Mouse (Mus musculus) thymus, adult 2 months (tissue): ENCODE measurements around the gene BC049352.

Experiments used
- CTCF ChIP-seq: fragments of 200-500 bp; IDR thresholded peaks from 2 replicates; pipeline ENCODE4 v1.5.1; 2012; ENCODE audit warnings: mild to moderate bottlenecking, control low read depth, low read length, moderate library complexity, borderline replicate concordance; ENCODE audit not compliant: control insufficient read depth, poor library complexity, insufficient read depth; ENCODE audit errors: extremely low read depth
- POLR2A ChIP-seq: fragments of 200-500 bp; IDR thresholded peaks from 2 replicates; pipeline ENCODE4 v1.6.1; 2012; ENCODE audit warnings: mild to moderate bottlenecking, low read length, control low read depth, moderate library complexity; ENCODE audit not compliant: control insufficient read depth, poor library complexity, insufficient read depth; ENCODE audit errors: extremely low read depth

DNA sequence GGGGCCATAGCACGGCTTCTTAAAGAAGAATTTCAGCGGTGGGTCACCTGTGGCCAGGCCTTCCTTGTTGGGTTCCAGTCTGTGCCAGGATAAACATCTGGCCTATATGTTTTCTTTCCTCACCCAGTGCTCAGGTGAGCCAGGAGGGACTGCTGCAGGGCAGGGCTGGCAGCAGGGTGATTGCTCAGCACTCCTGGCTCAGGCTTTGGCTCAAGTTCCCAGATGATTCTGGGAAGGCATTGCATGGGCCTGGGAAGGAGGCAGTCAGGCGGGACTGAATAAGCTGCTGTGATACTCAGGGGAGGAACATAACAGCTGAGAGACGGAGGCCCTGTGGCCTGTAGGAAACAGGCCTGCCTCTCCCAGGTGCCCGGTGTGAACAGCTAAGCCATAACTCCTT is 23.3 kb downstream of the BC049352 start:
- TF ChIP-seq CTCF (no peak), POLR2A (no peak)
